Comparison of ENCODE assay signal across 9 mouse cellular contexts in the genomic region with DNA sequence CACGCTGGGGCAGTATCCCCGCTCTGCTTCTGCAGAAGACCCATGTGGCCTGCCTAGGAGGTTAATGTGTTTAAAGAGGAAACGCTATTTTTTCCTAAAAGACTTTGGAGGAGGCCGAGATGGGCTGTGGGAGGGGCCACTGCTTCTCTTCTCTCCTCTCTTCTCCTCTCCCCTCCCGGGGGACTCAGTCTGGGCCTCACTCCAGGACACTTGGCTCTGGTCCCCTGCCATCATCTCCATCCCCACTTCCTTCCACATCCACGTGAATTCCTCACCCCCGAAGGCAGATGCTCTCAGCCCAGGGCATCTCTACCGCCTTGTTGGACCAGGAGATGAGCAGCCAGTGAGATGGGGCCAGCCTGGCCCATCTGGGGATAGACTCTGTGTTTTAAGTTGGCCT.
A peak's percentile ranks its signal among the peaks of the same experiment; 100 is the strongest.
DNase-seq lines count a peak whose midpoint lies in the region; ATAC-seq and TF ChIP-seq lines count a peak whose summit lies in the region.
"Had no signal": no experiment of that assay in that cellular context is flagged by ENCODE, and none has a peak within 500 bp of the region (broad histone marks: within the 10 kb centered on the region; RNA-seq: fewer than 3 reads in every experiment).

No protein-coding gene starts in this region.

- no peak overlapping the region for H3K4me3 ChIP-seq in lung, embryonic 14.5 days (ENCODE audit: low read depth, low read length)
- H3K4me3 ChIP-seq in heart, embryonic 16.5 days (ENCODE audit: low read length) = no peak overlapping the region
- no peak overlapping the region for H3K4me3 ChIP-seq in lung, embryonic 16.5 days (ENCODE audit: low read length)
- H3K4me3 ChIP-seq in forebrain, embryonic 15.5 days = no peak overlapping the region

- no peak overlapping the region for H3K4me2 ChIP-seq in lung, embryonic 14.5 days
- no peak overlapping the region for H3K4me2 ChIP-seq in heart, embryonic 16.5 days (ENCODE audit: low read depth, low read length)
- no peak overlapping the region for H3K4me2 ChIP-seq in lung, embryonic 16.5 days (ENCODE audit: low read depth, low read length)
- H3K4me2 ChIP-seq in forebrain, embryonic 15.5 days (replicated peaks) = no peak overlapping the region

- H3K27ac ChIP-seq in lung, embryonic 14.5 days (ENCODE audit: low read depth) = no peak overlapping the region
- no peak overlapping the region for H3K27ac ChIP-seq in heart, embryonic 16.5 days (ENCODE audit: low read length)
- H3K27ac ChIP-seq in lung, embryonic 16.5 days (ENCODE audit: low read length) = no peak overlapping the region
- H3K27ac ChIP-seq in forebrain, embryonic 15.5 days (replicated peaks) = no peak overlapping the region
- H3K27ac ChIP-seq: liver, embryonic 14.5 days had no signal

- TF ChIP-seq CTCF in lung, embryonic 14.5 days (IDR thresholded peaks at IDR 0.05; ENCODE audit: low read depth) = no peak

- H3K27me3 ChIP-seq in lung, embryonic 14.5 days (ENCODE audit: insufficient read depth, low read length) = no peaks in the 10 kb centered on the region
- H3K27me3 ChIP-seq in heart, embryonic 16.5 days (ENCODE audit: control insufficient read depth, insufficient read depth, low read length) = no peaks in the 10 kb centered on the region
- H3K27me3 ChIP-seq in lung, embryonic 16.5 days (ENCODE audit: control insufficient read depth, insufficient read depth, low read depth, low read length) = no peaks in the 10 kb centered on the region
- H3K27me3 ChIP-seq in forebrain, embryonic 15.5 days = no peaks in the 10 kb centered on the region

- WGBS in lung, embryonic 14.5 days = 26% methylated on average over 8 of the region's 8 CpGs
- 43% methylated on average over 8 of the region's 8 CpGs for WGBS in heart, embryonic 16.5 days
- WGBS in lung, embryonic 16.5 days = 25% methylated on average over 8 of the region's 8 CpGs
- 58% methylated on average over 8 of the region's 8 CpGs for WGBS in forebrain, embryonic 15.5 days

- no peak overlapping the region for H3K9ac ChIP-seq in lung, embryonic 14.5 days
- no peak overlapping the region for H3K9ac ChIP-seq in heart, embryonic 16.5 days (ENCODE audit: low read length)
- H3K9ac ChIP-seq in lung, embryonic 16.5 days (ENCODE audit: low read length) = no peak overlapping the region
- H3K9ac ChIP-seq in forebrain, embryonic 15.5 days (replicated peaks) = no peak overlapping the region
- H3K9ac ChIP-seq: liver, embryonic 14.5 days had no signal

- H3K36me3 ChIP-seq in lung, embryonic 14.5 days (ENCODE audit: insufficient read depth) = no peaks in the 10 kb centered on the region
- H3K36me3 ChIP-seq in heart, embryonic 16.5 days (ENCODE audit: control insufficient read depth, insufficient read depth) = no peaks in the 10 kb centered on the region
- H3K36me3 ChIP-seq in lung, embryonic 16.5 days (ENCODE audit: control insufficient read depth, insufficient read depth, low read length) = no peaks in the 10 kb centered on the region
- H3K36me3 ChIP-seq in forebrain, embryonic 15.5 days = no peaks in the 10 kb centered on the region

- no peaks in the 10 kb centered on the region for H3K9me3 ChIP-seq in lung, embryonic 14.5 days (ENCODE audit: low read depth, low read length)
- H3K9me3 ChIP-seq in heart, embryonic 16.5 days (replicated peaks; ENCODE audit: control insufficient read depth, low read length) = no peaks in the 10 kb centered on the region
- H3K9me3 ChIP-seq in lung, embryonic 16.5 days (ENCODE audit: control insufficient read depth, low read length) = no peaks in the 10 kb centered on the region
- no peaks in the 10 kb centered on the region for H3K9me3 ChIP-seq in forebrain, embryonic 15.5 days

- peaks cover 15% of the 10 kb centered on the region for H3K4me1 ChIP-seq in lung, embryonic 14.5 days (ENCODE audit: insufficient read depth)
- peaks cover 8% of the 10 kb centered on the region for H3K4me1 ChIP-seq in heart, embryonic 16.5 days (ENCODE audit: control insufficient read depth, insufficient read depth, low read length)
- H3K4me1 ChIP-seq in lung, embryonic 16.5 days (replicated peaks; ENCODE audit: control insufficient read depth, insufficient read depth, low read length) = peaks cover 21% of the 10 kb centered on the region
- H3K4me1 ChIP-seq in forebrain, embryonic 15.5 days = peaks cover 19% of the 10 kb centered on the region

- ATAC-seq in lung, embryonic 14.5 days (ENCODE audit: insufficient read depth) = peak; percentile 70
- peak; percentile 50; the same call in 1 of the 2 replicates for ATAC-seq in heart, embryonic 16.5 days (replicated peaks; ENCODE audit: extremely low read depth, insufficient read depth, low FRiP score)
- ATAC-seq in lung, embryonic 16.5 days (ENCODE audit: low read depth) = peak; percentile 75
- no peak for ATAC-seq in forebrain, embryonic 15.5 days (replicated peaks)

- DNase-seq in adrenal gland, adult 2 months = peak; percentile 25
- DNase-seq in adrenal gland, adult 8-10 months = no peak
- DNase-seq in lung, embryonic 14.5 days = peak; percentile 87
- DNase-seq in lung, postnatal 25 days (ENCODE audit: low spot score) = no peak
- DNase-seq in spleen, postnatal 4 days (ENCODE audit: low spot score in 2 of 2) = no peak

Comparison
In these comparisons a context has a peak if more than half of its experiments do, and no peak if none do; other contexts are left out.
1. DNase-seq: peak in adrenal gland, adult 2 months (single experiment) and lung, embryonic 14.5 days (single experiment); none in adrenal gland, adult 8-10 months (single experiment), lung, postnatal 25 days (single experiment) and spleen, postnatal 4 days (0 of 2).